Mouse (Mus musculus) stomach, embryonic 16.5 days (tissue): ENCODE results near the gene 1110002E22Rik. TPM values are rescaled to one million over a fixed set of nuclear protein-coding genes. Genes with fewer than 3 reads are reported as not detected.

Experiments
- ATAC-seq: fragments of 200-750 bp; cut with Nextera tagmentation; 2 replicates; pipeline ENCODE4 v1.8.0; 2017; ENCODE audit warnings: moderate number of reproducible peaks, moderate TSS enrichment; ENCODE audit not compliant: insufficient read depth, low FRiP score
- H3K27ac ChIP-seq: fragments of 300-500 bp; sonication (generic); 2 replicates; pipeline ENCODE4 v1.5.1; 2014; ENCODE audit warnings: low read length
- H3K27me3 ChIP-seq: fragments of 300-500 bp; sonication (generic); 2 replicates; pipeline ENCODE4 v1.6.1; 2014; ENCODE audit warnings: low read length, control low read depth, mixed read lengths; ENCODE audit not compliant: control insufficient read depth, insufficient read depth
- H3K36me3 ChIP-seq: fragments of 300-500 bp; sonication (generic); 2 replicates; pipeline ENCODE4 v1.6.1; 2014; ENCODE audit warnings: low read length; ENCODE audit not compliant: control insufficient read depth, insufficient read depth
- H3K4me1 ChIP-seq: fragments of 300-500 bp; sonication (generic); 2 replicates; pipeline ENCODE4 v1.6.1; 2014; ENCODE audit warnings: low read length, control low read depth, mixed read lengths; ENCODE audit not compliant: control insufficient read depth, insufficient read depth
- H3K4me2 ChIP-seq: fragments of 300-500 bp; sonication (generic); 2 replicates; pipeline ENCODE4 v1.6.1; 2014; ENCODE audit warnings: low read depth, low read length, mixed read lengths
- H3K4me3 ChIP-seq: fragments of 300-500 bp; sonication (generic); replicated peaks from 2 replicates; pipeline ENCODE4 v1.5.1; 2014; ENCODE audit warnings: mild to moderate bottlenecking, low read length
- H3K9ac ChIP-seq: fragments of 300-500 bp; sonication (generic); 2 replicates; pipeline ENCODE4 v1.6.1; 2014; ENCODE audit warnings: low read length
- H3K9me3 ChIP-seq: fragments of 300-500 bp; sonication (generic); replicated peaks from 2 replicates; pipeline ENCODE4 v1.6.1; 2016; ENCODE audit warnings: low read length, control low read depth; ENCODE audit not compliant: control insufficient read depth
- WGBS: fragments of 180-500 bp; shearing (Covaris S2); extraction: QIAGEN DNeasy Blood & Tissue Kit; methylation state at CpG from one replicate; pipeline ENCODE4 v1.1.7; 2014; 5-methylcytosine and 5-hydroxymethylcytosine counted together
- polyA plus RNA-seq: library from polyadenylated mRNA; unstranded; fragments of >200 nt; fragmentation: Nextera tagmentation; extraction: Ambion mirVana; gene quantifications from 2 replicates; pipeline ENCODE4 v1.2.1, GENCODE M21; 2015

Gene 1110002E22Rik
- polyA plus RNA-seq, 1 experiment from 2014 or later = 1.4 TPM

DNA sequence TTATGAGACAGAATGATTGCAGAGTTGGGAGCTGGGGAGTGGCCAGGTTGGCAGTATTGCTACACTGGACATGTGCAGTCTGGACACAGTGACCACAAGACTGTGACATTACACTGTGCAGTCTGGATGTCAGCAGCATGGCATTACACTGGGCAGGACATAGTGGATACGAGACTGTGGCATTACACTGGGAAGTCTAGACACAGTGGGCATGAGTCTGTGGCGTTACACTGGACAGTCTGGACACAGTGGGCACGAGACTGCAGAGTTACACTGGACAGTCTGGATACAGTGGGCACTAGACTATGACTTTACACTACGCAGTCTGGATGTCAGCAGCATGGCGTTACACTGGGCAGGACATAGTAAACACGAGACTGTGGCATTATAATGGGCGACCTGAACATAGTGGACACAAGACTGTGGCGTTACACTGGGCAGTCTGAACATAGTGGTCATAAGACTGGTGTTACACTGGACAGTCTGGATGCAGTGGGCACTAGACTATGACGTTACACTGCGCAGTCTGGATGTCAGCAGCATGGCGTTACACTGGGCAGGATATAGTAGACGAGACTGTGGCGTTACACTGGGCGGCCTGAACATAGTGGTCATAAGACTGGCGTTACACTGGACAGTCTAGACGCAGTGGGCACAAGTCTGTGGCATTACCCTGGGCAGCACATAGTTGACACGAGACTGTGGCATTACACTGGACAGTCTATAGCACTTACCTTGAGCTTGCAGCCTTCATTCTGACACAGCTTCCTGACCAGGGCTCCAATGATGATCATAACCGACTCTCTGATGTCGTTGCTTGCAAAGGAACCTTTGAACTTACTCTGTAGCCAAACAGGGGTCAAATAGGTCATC, 46.3 kb downstream of the 1110002E22Rik start:
- Histone ChIP-seq H3K4me3 (no peak overlapping the region), H3K4me2 (no peak overlapping the region), H3K36me3 (no peaks in the 10 kb centered on the region), H3K9ac (no peak overlapping the region), H3K4me1 (no peaks in the 10 kb centered on the region), H3K27me3 (no peaks in the 10 kb centered on the region), H3K9me3 (no peaks in the 10 kb centered on the region), H3K27ac (no peak overlapping the region)
- ATAC-seq = no peak
- WGBS = 89% methylated on average over 19 of the region's 19 CpGs

DNA sequence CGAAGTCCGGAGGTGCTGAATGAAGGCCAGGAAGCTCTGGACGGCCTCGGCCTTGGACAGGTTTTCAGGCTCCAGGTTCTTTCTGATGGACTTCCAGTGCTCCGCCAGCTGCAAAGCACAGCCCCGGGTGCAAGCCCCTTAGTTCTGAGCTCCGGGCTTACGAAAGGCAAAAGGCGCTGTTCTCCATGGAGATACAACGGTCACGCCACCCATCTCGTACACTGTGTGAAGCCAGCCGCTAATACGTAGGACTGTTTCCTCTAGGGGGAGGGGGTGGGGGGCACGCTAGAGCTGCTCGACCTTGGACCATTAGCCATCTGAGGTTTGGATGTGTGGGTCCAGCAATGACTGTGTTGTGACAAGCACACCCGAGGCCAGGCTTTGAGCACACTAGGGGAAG, 49.3 kb downstream of the 1110002E22Rik start:
- 85% methylated on average over 17 of the region's 17 CpGs for WGBS
- no peaks in the 10 kb centered on the region for H3K36me3 ChIP-seq

DNA sequence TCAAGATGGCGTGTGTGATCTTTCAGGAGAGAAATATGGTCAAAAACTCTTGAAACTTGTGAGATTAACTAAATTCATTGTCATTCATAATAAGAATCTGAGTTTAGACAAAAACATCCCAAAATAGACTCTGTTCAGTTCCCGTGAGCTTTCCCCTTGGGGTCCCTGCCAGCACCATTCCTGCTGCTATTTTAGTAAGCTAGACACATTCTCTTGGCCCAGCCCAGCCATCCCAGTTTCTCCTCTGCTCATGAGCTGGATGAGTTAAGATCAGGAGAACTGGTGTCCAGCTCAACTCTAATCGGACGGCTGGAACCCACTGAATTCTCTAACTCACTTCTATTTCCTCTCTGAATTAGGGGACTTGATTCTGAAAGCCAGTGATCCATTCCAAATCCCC, 52.0 kb downstream of the 1110002E22Rik start:
- no peak for ATAC-seq
- Histone ChIP-seq H3K9me3 (no peaks in the 10 kb centered on the region), H3K4me3 (no peak overlapping the region), H3K9ac (no peak overlapping the region), H3K4me1 (no peaks in the 10 kb centered on the region), H3K27ac (no peak overlapping the region), H3K36me3 (no peaks in the 10 kb centered on the region), H3K4me2 (no peak overlapping the region), H3K27me3 (no peaks in the 10 kb centered on the region)
- 81% methylated on average over 4 of the region's 4 CpGs for WGBS

More for the DNA sequence above, 49.3 kb downstream of the 1110002E22Rik start:
- ATAC-seq = no peak
- Histone ChIP-seq H3K4me2 (no peak overlapping the region), H3K4me3 (no peak overlapping the region), H3K9ac (no peak overlapping the region), H3K4me1 (no peaks in the 10 kb centered on the region), H3K27ac (no peak overlapping the region), H3K9me3 (no peaks in the 10 kb centered on the region), H3K27me3 (no peaks in the 10 kb centered on the region)

DNA sequence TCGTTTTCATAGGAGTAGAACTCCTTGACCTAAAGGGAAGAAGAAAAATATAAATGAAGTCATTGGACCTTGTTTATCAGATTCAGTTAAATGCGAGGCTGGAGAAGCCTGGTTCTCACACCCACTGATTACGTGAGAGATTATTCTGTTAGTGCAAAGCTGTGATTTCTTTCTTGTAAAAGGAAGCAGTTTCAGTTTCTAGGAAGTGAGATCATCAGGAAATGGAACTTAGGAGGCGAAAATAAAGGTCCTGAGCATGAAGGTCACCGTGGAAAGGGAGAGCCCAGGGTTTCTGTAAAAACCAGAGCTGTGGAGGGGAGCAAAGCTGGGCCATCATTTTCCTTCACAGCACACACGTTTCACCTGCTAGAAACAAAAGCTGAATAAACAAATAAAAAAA, 53.5 kb downstream of the 1110002E22Rik start:
- WGBS = 69% methylated on average over 6 of the region's 6 CpGs
- no peak for ATAC-seq
- no peak overlapping the region for H3K27ac ChIP-seq
- no peaks in the 10 kb centered on the region for H3K27me3 ChIP-seq
- no peaks in the 10 kb centered on the region for H3K9me3 ChIP-seq
- no peak overlapping the region for H3K9ac ChIP-seq
- H3K36me3 ChIP-seq = no peaks in the 10 kb centered on the region
- no peak overlapping the region for H3K4me2 ChIP-seq
- no peaks in the 10 kb centered on the region for H3K4me1 ChIP-seq
- no peak overlapping the region for H3K4me3 ChIP-seq

DNA sequence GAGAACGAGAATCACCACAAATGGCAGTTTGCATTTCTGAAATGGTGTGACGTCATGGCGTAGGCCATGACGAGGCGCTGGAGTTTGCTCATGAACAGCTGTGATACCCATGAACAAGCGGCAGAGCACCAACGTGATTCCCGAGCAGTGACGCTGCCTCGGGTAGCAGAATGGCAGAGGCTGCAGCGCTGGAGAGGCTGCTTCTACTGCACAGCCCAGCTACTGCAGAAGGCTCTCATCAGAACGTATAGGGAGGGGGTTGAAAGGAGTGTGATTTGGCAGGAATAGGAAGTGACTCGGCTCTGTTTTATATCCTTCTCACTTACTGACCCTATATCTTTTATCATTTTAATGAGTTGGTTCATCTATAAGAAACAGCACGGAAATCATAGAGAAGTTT, 54.0 kb downstream of the 1110002E22Rik start:
- H3K9ac ChIP-seq = no peak overlapping the region
- H3K27me3 ChIP-seq = no peaks in the 10 kb centered on the region
- no peak overlapping the region for H3K4me3 ChIP-seq
- H3K4me2 ChIP-seq = no peak overlapping the region
- no peak for ATAC-seq
- no peak overlapping the region for H3K27ac ChIP-seq
- 72% methylated on average over 14 of the region's 14 CpGs for WGBS
- no peaks in the 10 kb centered on the region for H3K9me3 ChIP-seq
- H3K36me3 ChIP-seq = no peaks in the 10 kb centered on the region
- H3K4me1 ChIP-seq = no peaks in the 10 kb centered on the region

DNA sequence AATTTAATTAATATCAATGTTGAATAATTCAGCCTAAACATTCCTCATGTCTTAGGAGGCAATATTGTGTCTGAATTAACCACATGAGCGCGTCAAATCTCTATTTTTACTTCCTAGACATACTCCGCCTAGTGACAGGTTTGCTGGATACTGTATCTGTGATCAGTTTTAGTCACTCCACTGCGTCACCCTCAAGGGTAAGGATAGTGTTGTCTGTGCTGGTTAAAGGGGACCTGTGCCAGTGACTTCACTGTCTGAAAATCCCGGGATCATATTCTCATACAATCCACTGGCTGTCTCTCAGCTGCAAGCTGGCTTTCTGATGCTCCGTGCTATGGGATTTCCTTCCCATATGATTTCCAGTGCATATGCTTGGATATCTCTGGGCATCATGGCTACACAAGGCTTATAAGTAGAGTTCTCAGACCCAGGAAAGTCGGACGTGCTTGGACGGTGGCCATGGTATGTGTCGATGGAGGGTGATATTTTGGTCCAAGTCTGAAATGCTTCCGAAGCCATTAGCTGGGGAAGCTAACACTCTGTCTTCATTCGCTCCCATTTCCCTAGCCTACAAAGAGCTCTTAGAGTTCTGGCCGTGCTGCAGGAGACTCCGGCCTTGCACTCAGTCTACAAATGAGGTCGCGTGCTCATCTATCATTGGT, 54.7 kb downstream of the 1110002E22Rik start:
- no peaks in the 10 kb centered on the region for H3K9me3 ChIP-seq
- no peak overlapping the region for H3K9ac ChIP-seq
- no peaks in the 10 kb centered on the region for H3K36me3 ChIP-seq
- ATAC-seq = no peak
- H3K27me3 ChIP-seq = no peaks in the 10 kb centered on the region
- H3K4me1 ChIP-seq = no peaks in the 10 kb centered on the region
- no peak overlapping the region for H3K4me3 ChIP-seq
- no peak overlapping the region for H3K4me2 ChIP-seq
- no peak overlapping the region for H3K27ac ChIP-seq
- WGBS = 79% methylated on average over 16 of the region's 16 CpGs

DNA sequence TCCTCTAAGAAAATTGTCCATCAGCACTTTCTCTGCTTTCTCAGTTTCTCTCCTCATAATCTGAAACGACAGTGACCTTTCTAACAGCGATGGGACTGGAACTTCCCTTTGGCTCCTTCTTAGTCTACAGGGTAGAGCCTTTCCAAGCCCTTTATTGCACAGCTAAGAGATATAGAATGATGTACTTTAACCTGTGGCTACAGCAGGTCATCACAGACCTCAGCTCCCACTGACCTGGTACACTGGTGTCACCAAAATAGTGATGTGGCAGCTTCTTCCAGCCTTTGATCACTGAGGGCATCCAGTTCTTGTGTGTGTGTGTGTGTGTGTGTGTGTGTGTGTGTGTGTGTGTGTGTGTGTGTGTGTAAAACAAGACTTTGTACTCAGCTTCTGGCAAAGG, 56.6 kb downstream of the 1110002E22Rik start:
- H3K9me3 ChIP-seq = no peaks in the 10 kb centered on the region
- H3K36me3 ChIP-seq = no peaks in the 10 kb centered on the region
- no peaks in the 10 kb centered on the region for H3K4me1 ChIP-seq
- no peak overlapping the region for H3K4me3 ChIP-seq
- 95% methylated on average over 2 of the region's 2 CpGs for WGBS
- no peak overlapping the region for H3K27ac ChIP-seq
- no peaks in the 10 kb centered on the region for H3K27me3 ChIP-seq
- ATAC-seq = no peak
- no peak overlapping the region for H3K9ac ChIP-seq
- no peak overlapping the region for H3K4me2 ChIP-seq

DNA sequence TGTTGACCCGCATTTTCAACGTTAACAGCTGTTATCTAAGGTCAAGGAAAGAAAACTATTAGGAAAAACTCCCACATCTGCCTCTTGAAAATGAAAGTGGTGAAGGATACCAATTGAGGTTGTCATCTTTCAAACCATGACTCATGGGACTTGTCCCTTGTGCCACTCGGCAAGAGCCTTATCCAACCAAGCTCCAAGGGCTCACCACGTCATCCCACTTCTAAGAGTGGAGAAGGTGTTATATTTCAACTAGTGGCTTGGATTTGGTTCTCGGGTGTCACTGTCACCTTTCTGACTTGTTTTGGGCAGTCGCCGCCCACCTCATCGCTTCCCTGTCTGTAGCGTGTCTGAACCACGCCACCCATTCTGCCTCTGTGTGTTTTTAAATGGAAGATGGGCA, 59.0 kb downstream of the 1110002E22Rik start:
- WGBS = 82% methylated on average over 10 of the region's 10 CpGs
- Histone ChIP-seq H3K9ac (no peak overlapping the region), H3K36me3 (no peaks in the 10 kb centered on the region), H3K4me3 (no peak overlapping the region), H3K4me1 (no peaks in the 10 kb centered on the region), H3K27ac (no peak overlapping the region), H3K4me2 (no peak overlapping the region), H3K27me3 (no peaks in the 10 kb centered on the region), H3K9me3 (no peaks in the 10 kb centered on the region)
- no peak for ATAC-seq

DNA sequence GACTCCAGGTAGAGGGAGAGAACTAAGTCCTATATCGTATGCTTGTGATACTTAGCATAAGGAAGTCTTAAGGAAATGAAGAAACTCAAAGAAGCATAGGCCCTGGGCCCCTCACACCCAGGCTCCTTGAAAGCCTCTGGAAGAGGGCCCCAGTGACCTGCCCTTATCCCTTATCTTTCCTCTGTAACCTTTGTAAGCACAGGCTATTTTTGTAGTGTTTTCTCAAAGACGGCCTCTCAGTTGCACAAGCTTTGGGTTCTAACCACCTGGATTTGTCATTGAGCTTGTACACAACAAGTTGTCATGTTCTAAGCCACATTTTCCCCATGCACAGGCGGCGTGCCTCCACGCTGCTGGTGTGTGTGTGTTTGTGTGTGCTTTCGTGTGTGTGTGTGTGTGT, 64.3 kb downstream of the 1110002E22Rik start:
- no peak overlapping the region for H3K4me2 ChIP-seq
- H3K4me3 ChIP-seq = no peak overlapping the region
- no peak overlapping the region for H3K27ac ChIP-seq
- H3K4me1 ChIP-seq = no peaks in the 10 kb centered on the region
- no peak overlapping the region for H3K9ac ChIP-seq
- ATAC-seq = no peak
- 74% methylated on average over 6 of the region's 6 CpGs for WGBS
- H3K27me3 ChIP-seq = no peaks in the 10 kb centered on the region
- H3K9me3 ChIP-seq = no peaks in the 10 kb centered on the region
- H3K36me3 ChIP-seq = no peaks in the 10 kb centered on the region
